Mouse (Mus musculus) thymus, adult 2 months (tissue): ENCODE data around the gene 1700056E22Rik.

Experiments
- CTCF ChIP-seq: fragments of 200-500 bp; IDR thresholded peaks from 2 replicates; pipeline ENCODE4 v1.5.1; 2012; ENCODE audit warnings: mild to moderate bottlenecking, control low read depth, low read length, moderate library complexity, borderline replicate concordance; ENCODE audit not compliant: control insufficient read depth, poor library complexity, insufficient read depth; ENCODE audit errors: extremely low read depth
- POLR2A ChIP-seq: fragments of 200-500 bp; IDR thresholded peaks from 2 replicates; pipeline ENCODE4 v1.6.1; 2012; ENCODE audit warnings: mild to moderate bottlenecking, low read length, control low read depth, moderate library complexity; ENCODE audit not compliant: control insufficient read depth, poor library complexity, insufficient read depth; ENCODE audit errors: extremely low read depth

GRCm38 (mm10) chr1:184053711-184054110, 19.6 kb upstream of the 1700056E22Rik start:
- TF ChIP-seq CTCF (no peak), POLR2A (no peak)
